Mouse (Mus musculus): ENCODE data around the gene Cacna1e.

Cacna1e gene

GRCm38 (mm10) chr1:154784862-154785261, 99.4 kb downstream of the Cacna1e start:
- no peak for DNase-seq (ENCODE audit: low spot score)

- DNase-seq (ENCODE audit: low spot score): no peak
Observed at GRCm38 (mm10) chr1:154783521-154783920, 100.8 kb downstream of the Cacna1e start.

DNA sequence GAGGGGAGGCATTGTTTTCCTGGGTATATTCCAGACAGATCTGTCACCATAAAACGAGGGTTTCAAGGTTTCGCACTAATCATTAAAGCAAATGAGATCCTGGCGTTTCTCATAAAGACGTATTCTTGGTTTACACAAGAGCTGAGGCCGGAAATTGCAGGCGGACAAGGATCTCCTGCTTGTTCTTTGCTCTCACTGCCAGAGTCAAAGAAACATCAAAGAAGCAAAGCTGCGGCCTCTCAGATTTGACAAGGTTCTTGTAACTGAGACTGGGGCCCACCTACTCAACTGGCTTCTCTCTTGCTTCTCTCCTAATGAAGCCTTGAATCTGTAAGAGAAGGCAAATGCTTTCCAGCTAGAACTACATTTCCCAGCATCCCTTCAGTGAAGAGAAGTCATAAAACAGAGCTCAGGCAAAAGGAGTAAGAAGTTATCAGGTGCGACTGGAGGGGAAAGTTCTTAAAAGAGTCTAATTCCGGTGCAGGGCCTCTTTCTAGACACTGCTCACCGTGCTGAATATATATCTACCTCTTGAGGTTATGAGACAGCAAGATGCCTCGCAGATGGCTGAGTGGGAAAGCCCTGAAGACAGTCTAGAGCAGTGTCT, 104.3 kb downstream of the Cacna1e start:
- DNase-seq (ENCODE audit: low spot score): no peak

- no peak for DNase-seq (ENCODE audit: low spot score)
Observed at GRCm38 (mm10) chr1:154776344-154776743, 108.0 kb downstream of the Cacna1e start.

DNA sequence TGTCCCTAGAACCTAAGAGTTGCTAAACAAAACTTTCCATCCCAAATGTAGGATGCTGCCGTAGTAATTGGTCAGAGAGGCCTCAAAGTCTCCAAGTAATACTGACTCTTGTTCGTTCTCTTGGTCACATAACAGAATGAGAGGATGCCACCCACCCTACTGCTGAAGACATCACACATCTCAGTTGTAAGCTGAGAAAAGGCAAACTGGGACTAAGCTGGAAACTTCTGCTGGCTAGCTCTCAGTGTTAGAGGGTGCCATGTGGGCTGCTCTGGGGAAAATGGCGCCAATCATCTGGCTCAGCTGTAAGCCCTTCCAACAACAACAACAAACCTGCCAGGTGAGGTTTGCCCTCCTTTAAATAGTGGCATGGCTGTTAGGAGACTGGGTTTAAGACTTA, 109.8 kb downstream of the Cacna1e start:
- DNase-seq (ENCODE audit: low spot score): no peak

DNA sequence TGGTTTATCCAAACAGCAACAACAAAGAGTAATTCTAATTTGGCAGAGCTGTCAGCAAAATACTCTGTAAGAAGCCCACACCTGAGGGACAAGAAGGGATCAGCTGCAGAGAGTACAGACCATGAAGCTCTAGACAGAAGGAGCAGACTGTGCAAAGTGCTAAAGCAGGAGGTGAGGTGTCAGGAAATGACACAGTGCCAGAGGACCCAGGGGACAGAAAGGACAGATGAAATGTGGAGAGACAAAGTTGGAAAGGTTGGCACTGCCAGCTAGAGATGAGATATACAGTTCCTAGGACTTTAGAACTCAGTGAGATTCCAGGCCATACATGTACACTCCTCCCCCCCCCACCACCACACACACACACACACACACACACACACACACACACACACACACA, 113.2 kb downstream of the Cacna1e start:
- no peak for DNase-seq (ENCODE audit: low spot score)

DNA sequence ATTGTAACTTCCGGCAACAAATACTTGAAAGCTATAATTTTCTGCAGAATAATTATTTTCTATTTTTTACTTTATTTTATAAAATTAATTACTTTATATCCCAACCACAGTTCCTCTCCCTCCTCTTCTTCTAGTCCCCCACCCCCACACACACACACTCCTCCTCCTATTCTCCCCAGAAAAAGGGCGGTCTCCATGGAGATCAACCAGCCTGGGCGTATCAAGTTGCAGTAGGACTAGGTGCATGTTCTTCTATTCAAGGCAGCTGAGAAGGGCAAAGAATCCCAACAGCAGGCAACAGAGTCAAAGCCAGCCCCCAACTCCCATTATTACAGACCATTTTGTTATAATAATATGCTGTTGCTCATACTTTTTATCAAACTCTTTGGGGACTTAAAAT, 113.8 kb downstream of the Cacna1e start:
- no peak for DNase-seq (ENCODE audit: low spot score)

DNA sequence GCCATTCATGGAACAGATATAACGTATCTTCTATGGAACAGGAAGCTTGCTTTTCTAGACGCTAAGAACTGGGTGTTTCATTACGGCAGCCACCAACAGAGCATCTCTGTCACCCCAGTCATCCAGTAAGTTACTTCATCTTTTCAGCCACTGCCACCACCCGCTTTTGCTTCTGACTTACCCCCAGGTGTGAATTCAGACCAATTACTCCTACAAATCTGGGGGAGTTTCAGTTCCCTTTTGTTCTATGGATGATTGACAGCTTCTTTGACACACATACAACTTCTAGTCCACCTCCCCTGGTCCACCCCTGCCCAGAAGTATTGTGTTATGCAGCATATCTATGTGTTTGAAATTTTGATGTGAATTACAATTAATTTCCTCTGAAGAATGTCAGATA, 121.2 kb downstream of the Cacna1e start:
- no peak for DNase-seq (ENCODE audit: low spot score)

DNA sequence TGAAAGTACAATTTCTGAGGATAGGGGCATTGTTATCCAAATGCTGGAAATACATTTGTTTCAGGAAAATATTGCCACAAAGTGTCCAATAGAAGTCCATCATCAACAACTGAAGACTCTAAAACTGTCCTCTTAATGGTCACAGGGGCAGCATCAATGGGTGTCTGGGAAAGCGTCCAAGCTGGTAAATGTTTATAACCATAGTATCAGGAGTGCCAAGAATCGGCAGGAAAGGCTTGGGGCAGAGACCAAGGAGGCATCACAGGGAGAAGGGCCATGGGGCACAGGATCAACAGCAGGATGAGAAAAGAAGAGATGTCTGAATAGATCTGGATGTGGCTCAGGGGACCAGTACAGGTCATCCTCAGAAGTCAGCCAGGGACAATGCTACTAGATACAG, 132.2 kb downstream of the Cacna1e start:
- DNase-seq (ENCODE audit: low spot score): no peak

GRCm38 (mm10) chr1:154748531-154748930, 135.8 kb downstream of the Cacna1e start:
- DNase-seq (ENCODE audit: low spot score): no peak

GRCm38 (mm10) chr1:154745241-154745640, 139.1 kb downstream of the Cacna1e start:
- DNase-seq (ENCODE audit: low spot score): no peak

- no peak for DNase-seq (ENCODE audit: low spot score)
Observed at GRCm38 (mm10) chr1:154730411-154730961, 153.8 kb downstream of the Cacna1e start.

- DNase-seq (ENCODE audit: low spot score): peak; percentile 83
Observed at GRCm38 (mm10) chr1:154729269-154729980, 154.9 kb downstream of the Cacna1e start.

GRCm38 (mm10) chr1:154728682-154729081, 155.6 kb downstream of the Cacna1e start:
- DNase-seq (ENCODE audit: low spot score): no peak

GRCm38 (mm10) chr1:154727696-154728095, 156.6 kb downstream of the Cacna1e start:
- no peak for DNase-seq (ENCODE audit: low spot score)

- DNase-seq (ENCODE audit: low spot score): no peak
Observed at GRCm38 (mm10) chr1:154726361-154727161, 157.7 kb downstream of the Cacna1e start.

DNA sequence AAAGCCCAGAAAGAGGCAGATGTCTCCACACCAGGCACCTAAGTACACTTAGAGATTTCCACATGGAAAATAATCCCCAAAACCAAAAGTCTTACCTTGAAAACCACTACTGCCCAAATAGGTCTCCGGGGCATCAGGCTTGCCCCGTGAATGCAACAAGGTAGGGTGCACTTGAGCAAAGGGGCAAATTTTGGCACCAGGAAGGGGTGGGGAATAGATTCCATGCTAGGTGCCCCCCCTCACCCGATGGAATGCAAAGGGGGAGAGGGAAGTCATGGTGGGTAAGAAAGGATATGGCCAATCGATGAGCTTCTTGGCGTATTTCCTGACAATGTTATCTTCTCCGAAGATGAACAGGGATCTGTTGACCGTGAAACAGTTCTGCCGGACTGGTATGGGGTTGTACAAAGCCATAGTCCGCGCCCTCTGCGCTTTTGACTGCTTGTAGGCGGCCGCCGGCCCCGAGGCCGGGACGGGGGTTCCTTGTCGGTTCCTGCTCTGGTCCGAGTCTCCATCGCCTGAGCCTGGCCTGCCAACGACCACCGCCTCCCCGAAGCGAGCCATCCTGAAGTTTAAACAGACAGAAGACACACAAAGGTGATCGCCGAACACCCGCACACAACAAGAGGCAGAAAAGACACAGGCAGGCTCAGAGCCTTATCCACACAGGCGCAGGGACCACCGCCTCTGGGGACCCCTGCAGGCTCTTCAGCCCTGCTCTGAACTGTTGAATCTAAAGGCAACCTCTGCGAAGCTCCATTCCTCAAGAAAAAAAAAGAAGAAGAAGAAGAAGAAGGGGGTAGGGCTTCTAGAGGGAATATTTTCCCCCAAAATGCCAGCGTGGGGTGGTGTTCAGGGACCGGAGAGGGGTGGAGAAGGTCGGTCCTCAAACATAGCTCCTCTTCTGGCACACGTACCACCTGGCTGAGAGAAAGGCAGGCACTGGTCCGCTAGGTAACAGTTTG, 158.7 kb downstream of the Cacna1e start:
- DNase-seq (ENCODE audit: low spot score): no peak

- DNase-seq (ENCODE audit: low spot score): no peak
Observed at GRCm38 (mm10) chr1:154723537-154724286, 160.6 kb downstream of the Cacna1e start.

DNA sequence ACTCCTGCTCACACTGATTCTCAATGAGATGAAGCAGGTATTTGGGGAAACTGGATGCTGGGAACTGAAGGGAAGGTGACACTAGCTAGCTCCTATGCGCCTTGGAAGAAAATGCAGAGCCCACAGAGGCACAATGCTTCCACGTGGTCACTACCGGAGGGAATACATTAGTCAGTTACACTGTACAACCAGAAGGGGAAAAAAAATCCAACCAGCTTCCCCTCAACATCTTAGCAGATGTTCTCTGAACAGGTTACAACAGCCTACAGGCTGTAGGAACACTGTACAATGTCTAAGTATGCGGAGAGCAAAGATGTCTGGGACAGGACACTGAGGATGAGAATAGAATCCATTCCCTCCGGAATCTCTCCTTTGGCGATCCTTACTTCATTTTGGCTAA, 161.2 kb downstream of the Cacna1e start:
- DNase-seq (ENCODE audit: low spot score): no peak

DNA sequence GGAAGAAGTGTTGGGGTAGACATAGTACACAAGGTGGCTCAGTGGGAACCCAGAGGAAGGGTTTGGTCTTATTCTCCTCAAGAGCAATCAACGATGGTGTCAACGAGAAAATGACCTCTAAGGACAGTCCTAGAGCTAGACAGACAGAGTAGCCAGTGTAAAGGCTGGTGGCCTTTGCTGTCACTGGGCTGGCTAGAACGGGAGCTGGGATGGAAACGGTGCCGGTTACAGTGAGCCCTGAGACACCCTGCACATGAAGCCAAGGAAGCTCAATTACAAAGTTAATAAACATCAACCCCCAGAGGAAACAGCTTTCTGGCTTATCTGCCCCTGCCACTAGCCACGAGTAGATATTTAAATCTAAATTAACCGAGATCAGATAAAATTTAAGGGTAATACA, 168.7 kb downstream of the Cacna1e start:
- DNase-seq (ENCODE audit: low spot score): no peak

DNA sequence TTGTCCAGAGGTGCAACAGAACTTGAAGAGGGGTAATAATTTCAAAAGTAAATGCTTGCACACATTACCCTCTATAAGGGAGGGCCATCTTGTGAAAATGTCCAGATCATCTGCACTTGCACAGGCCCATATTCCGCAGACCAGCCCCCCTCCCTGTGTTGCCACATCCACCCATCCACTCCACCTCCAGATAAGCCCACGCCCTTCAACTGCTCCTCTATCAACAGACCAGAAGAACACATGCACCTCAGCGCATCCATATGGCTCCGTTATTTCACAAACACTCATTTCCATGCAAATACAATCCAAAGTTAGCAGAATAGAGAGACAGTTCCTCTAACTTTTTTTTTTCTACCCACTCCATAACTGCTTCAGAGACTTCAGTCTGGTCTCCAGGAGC, 171.6 kb downstream of the Cacna1e start:
- DNase-seq (ENCODE audit: low spot score): no peak
